Comparison of ENCODE assay signal across 10 mouse cellular contexts in genomic region chr14:61143869-61144268, GRCm38 (mm10). TPM values are rescaled to one million over a fixed set of nuclear protein-coding genes. Genes with fewer than 3 reads are reported as not detected.
DNase-seq lines count a peak whose midpoint lies in the region; ATAC-seq and TF ChIP-seq lines count a peak whose summit lies in the region.
"Had no signal": no experiment of that assay in that cellular context is flagged by ENCODE, and none has a peak within 500 bp of the region (broad histone marks: within the 10 kb centered on the region; RNA-seq: fewer than 3 reads in every experiment).

No protein-coding gene starts in this region.

- in situ Hi-C loops in ES-E14 (cut with MboI; ENCODE audit: low sequenced_read_pairs in 2 of 2, unreplicated experiment in 2 of 2) = no loop called here

- H3K9ac ChIP-seq in heart, adult 2 months (ENCODE audit: low read depth, low read length) = no peak overlapping the region
- H3K9ac ChIP-seq in ES-E14 (ENCODE audit: insufficient read depth, low read depth, low read length, poor library complexity, severe bottlenecking) = no peak overlapping the region
- H3K9ac ChIP-seq in lung, embryonic 14.5 days = no peak overlapping the region
- H3K9ac ChIP-seq: embryonic facial prominence, embryonic 12.5 days had no signal

- TF ChIP-seq CTCF in heart, adult 2 months (IDR thresholded peaks at IDR 0.05) = peak; percentile 61
- peak; percentile 73 for TF ChIP-seq CTCF in lung, embryonic 14.5 days (IDR thresholded peaks at IDR 0.05; ENCODE audit: low read depth)
- peak; percentile 92; the same call in 1 of the 2 replicates for TF ChIP-seq CTCF in testis, adult 2 months (IDR thresholded peaks at IDR 0.05; ENCODE audit: control insufficient read depth, insufficient read depth, insufficient replicate concordance, low read depth, low read length)

- no peaks in the 10 kb centered on the region for H3K79me2 ChIP-seq in heart, adult 2 months (replicated peaks; ENCODE audit: control insufficient read depth, insufficient read depth, low read length)

- ATAC-seq in lung, embryonic 14.5 days (ENCODE audit: insufficient read depth) = peak; percentile 54; the same call in 1 of the 2 replicates

- no peak overlapping the region for H3K27ac ChIP-seq in heart, adult 2 months
- no peak overlapping the region for H3K27ac ChIP-seq in ES-E14 (ENCODE audit: insufficient read depth, low read depth, low read length, poor library complexity, severe bottlenecking)
- no peak overlapping the region for H3K27ac ChIP-seq in lung, embryonic 14.5 days (ENCODE audit: low read depth)
- H3K27ac ChIP-seq in testis, adult 2 months (ENCODE audit: control insufficient read depth, insufficient read depth, low read depth, low read length) = no peak overlapping the region
- H3K27ac ChIP-seq: embryonic facial prominence, embryonic 12.5 days; macrophage had no signal

- peaks cover 2% of the 10 kb centered on the region for H3K36me3 ChIP-seq in heart, adult 2 months (ENCODE audit: control insufficient read depth, insufficient read depth, low read length)
- H3K36me3 ChIP-seq in ES-E14 (ENCODE audit: control insufficient read depth, insufficient read depth, low read length, poor library complexity, severe bottlenecking) = no peaks in the 10 kb centered on the region
- H3K36me3 ChIP-seq in lung, embryonic 14.5 days (ENCODE audit: insufficient read depth) = no peaks in the 10 kb centered on the region
- H3K36me3 ChIP-seq in testis, adult 2 months (ENCODE audit: control insufficient read depth, insufficient read depth, low read length) = no peaks in the 10 kb centered on the region
- H3K36me3 ChIP-seq: embryonic facial prominence, embryonic 12.5 days had no signal

- intact Hi-C loops in heart, adult 2 months (cut with DNase I) = no loop called here

- no peak overlapping the region for H3K4me3 ChIP-seq in heart, adult 2 months
- peak overlapping the region; percentile 30 to 55; a peak in 3 of 4 replicates for H3K4me3 ChIP-seq in ES-E14 (ENCODE audit: insufficient read depth in 1 of 2, low read depth in 1 of 2, low read length in 2 of 2, poor library complexity in 1 of 2, severe bottlenecking in 1 of 2)
- H3K4me3 ChIP-seq in lung, embryonic 14.5 days (ENCODE audit: low read depth, low read length) = no peak overlapping the region
- H3K4me3 ChIP-seq in testis, adult 2 months (ENCODE audit: control insufficient read depth, low read depth, low read length) = peak overlapping the region; percentile 11; the same call in 1 of the 2 replicates
- H3K4me3 ChIP-seq: embryonic facial prominence, embryonic 12.5 days had no signal

- no peaks in the 10 kb centered on the region for H3K9me3 ChIP-seq in ES-E14 (ENCODE audit: control insufficient read depth, insufficient read depth, low read depth, low read length)
- no peaks in the 10 kb centered on the region for H3K9me3 ChIP-seq in lung, embryonic 14.5 days (ENCODE audit: low read depth, low read length)
- H3K9me3 ChIP-seq: embryonic facial prominence, embryonic 12.5 days had no signal

- DNase-seq in heart, adult 2 months = no peak
- DNase-seq in heart, adult 8-10 months (ENCODE audit: low spot score) = no peak
- peak; percentile 69 for DNase-seq in ES-E14 (ENCODE audit: low read depth, low spot score)
- peak; percentile 31 for DNase-seq in embryo, embryonic 9.5 days (ENCODE audit: extremely low spot score)
- peak; percentile 74 for DNase-seq in lung, embryonic 14.5 days
- DNase-seq in layer of hippocampus, postnatal 14 days (ENCODE audit: low spot score in 2 of 2) = no peak
- DNase-seq in ovary, postnatal 14 days (ENCODE audit: low spot score) = no peak

- peak overlapping the region; percentile 32; the same call in 1 of the 2 replicates for H3K4me2 ChIP-seq in lung, embryonic 14.5 days
- H3K4me2 ChIP-seq: embryonic facial prominence, embryonic 12.5 days had no signal

- no peak for TF ChIP-seq EP300 in heart, adult 2 months (IDR thresholded peaks at IDR 0.05; ENCODE audit: insufficient read depth, low read depth, low read length)

- H3K27me3 ChIP-seq in heart, adult 2 months (ENCODE audit: control insufficient read depth, insufficient read depth, low read length) = no peaks in the 10 kb centered on the region
- H3K27me3 ChIP-seq in lung, embryonic 14.5 days (ENCODE audit: insufficient read depth, low read length) = peaks cover 6% of the 10 kb centered on the region; the same call in 1 of the 2 replicates
- H3K27me3 ChIP-seq in testis, adult 2 months (ENCODE audit: control insufficient read depth, insufficient read depth, low read length) = no peaks in the 10 kb centered on the region

- WGBS in heart, adult 2 months = 45% methylated on average over 11 of the region's 11 CpGs
- WGBS in lung, embryonic 14.5 days = 29% methylated on average over 11 of the region's 11 CpGs

- TF ChIP-seq POLR2A in heart, adult 2 months (IDR thresholded peaks at IDR 0.05; ENCODE audit: insufficient read depth, low read depth, low read length) = no peak
- no peak for TF ChIP-seq POLR2A in testis, adult 2 months (IDR thresholded peaks at IDR 0.05; ENCODE audit: control insufficient read depth, low read depth, low read length)

- peaks cover 1% of the 10 kb centered on the region for H3K4me1 ChIP-seq in heart, adult 2 months (ENCODE audit: control insufficient read depth, insufficient read depth, low read length)
- peaks cover 4% of the 10 kb centered on the region in 2 experiments; a peak in 2 of 4 replicates for H3K4me1 ChIP-seq in ES-E14 (ENCODE audit: control insufficient read depth in 2 of 2, insufficient read depth in 2 of 2, low read length in 2 of 2, poor library complexity in 1 of 2)
- H3K4me1 ChIP-seq in lung, embryonic 14.5 days (ENCODE audit: insufficient read depth) = 0 out of 2 replicates have a peak, but pooled peaks cover 4% of the 10 kb centered on the region
- H3K4me1 ChIP-seq in testis, adult 2 months (ENCODE audit: control insufficient read depth, insufficient read depth, low read length) = no peaks in the 10 kb centered on the region

TF ChIP-seq in ES-E14, 5 proteins besides CTCF, POLR2A, EP300 and RAD21:
- 0 out of 2 replicates have a peak, but pooled peaks have one; percentile 50 for TF ChIP-seq HCFC1 (IDR thresholded peaks at IDR 0.05; ENCODE audit: borderline replicate concordance, insufficient read depth, low read length)
- TF ChIP-seq ZC3H11A (IDR thresholded peaks at IDR 0.05; ENCODE audit: borderline replicate concordance, low read depth, low read length) = peak; percentile 53; the same call in 1 of the 2 replicates
- no peak for TF ChIP-seq CHD2 (IDR thresholded peaks at IDR 0.05; ENCODE audit: low read depth, low read length)
- TF ChIP-seq ZNF384 (IDR thresholded peaks at IDR 0.05; ENCODE audit: low read depth, low read length) = peak; percentile 51; the same call in 1 of the 2 replicates
- TF ChIP-seq MAFK (IDR thresholded peaks at IDR 0.05; ENCODE audit: insufficient read depth, low read depth, low read length) = no peak
TF ChIP-seq in ES-E14: peak in this region for 3.

RNA-seq across cellular contexts. Expression of gene Sacs, which starts 5.6 kb away (rescaled TPM):
- total RNA-seq in heart, adult 2 months (2021) = 10 to 100 TPM; 24.2 to 25.8 TPM
- 3.3 and 8.9 TPM in 2 replicates for polyA plus RNA-seq in heart, adult 2 months (2012; rRNA removed)
- total RNA-seq in heart, adult 8-10 months (2022) = 10 to 100 TPM; 21.1 to 33.7 (median 25.7) TPM
- 8.3 and 13.8 TPM in 2 replicates for total RNA-seq in ES-E14 (2012; rRNA removed)
- 3.6 and 3.8 TPM in 2 replicates for polyA plus RNA-seq in lung, embryonic 14.5 days (2014; fragmentation: Nextera tagmentation; extraction: Ambion mirVana)
- 1.1 and 1.3 TPM in 2 replicates for polyA plus RNA-seq in testis, adult 2 months (2012; rRNA removed)
- 10 to 100 TPM; 52.8 to 57.3 TPM for total RNA-seq in layer of hippocampus, postnatal 14 days (2021)

Comparison
In these comparisons a context has a peak if more than half of its experiments do, and no peak if none do; other contexts are left out.
1. DNase-seq: peak in ES-E14 (single experiment), embryo, embryonic 9.5 days (single experiment) and lung, embryonic 14.5 days (single experiment); none in heart, adult 2 months (0 of 2), heart, adult 8-10 months (single experiment), layer of hippocampus, postnatal 14 days (0 of 2) and ovary, postnatal 14 days (single experiment).
2. H3K4me3 ChIP-seq: peak in ES-E14 (2 of 2) and testis, adult 2 months (single experiment); none in heart, adult 2 months (single experiment) and lung, embryonic 14.5 days (single experiment).
3. Peak in every context shown above with its lines, with median percentiles within 50 percentile points of each other: CTCF ChIP-seq.